Mouse (Mus musculus) heart, embryonic 16.5 days (tissue): ENCODE data around the gene Pofut1. TPM values are rescaled to one million over a fixed set of nuclear protein-coding genes. Genes with fewer than 3 reads are reported as not detected.

ENCODE experiments used
- ATAC-seq: fragments of 200-750 bp; cut with Nextera tagmentation; replicated peaks from 2 replicates; pipeline ENCODE4 v1.8.0; 2017; ENCODE audit warnings: moderate number of reproducible peaks; ENCODE audit not compliant: insufficient read depth, low FRiP score; ENCODE audit errors: extremely low read depth
- H3K27ac ChIP-seq: fragments of 300-500 bp; sonication (generic); 2 replicates; pipeline ENCODE4 v1.5.1; 2014; ENCODE audit warnings: mild to moderate bottlenecking, low read length, control low read depth, moderate library complexity
- H3K27me3 ChIP-seq: fragments of 300-500 bp; sonication (generic); 2 replicates; pipeline ENCODE4 v1.6.1; 2014; ENCODE audit warnings: low read length, mixed read lengths; ENCODE audit not compliant: control insufficient read depth, insufficient read depth
- H3K36me3 ChIP-seq: fragments of 300-500 bp; sonication (generic); 2 replicates; pipeline ENCODE4 v1.6.1; 2014; ENCODE audit not compliant: control insufficient read depth, insufficient read depth
- H3K4me1 ChIP-seq: fragments of 300-500 bp; sonication (generic); 2 replicates; pipeline ENCODE4 v1.6.1; 2014; ENCODE audit warnings: low read length, mixed read lengths; ENCODE audit not compliant: control insufficient read depth, insufficient read depth
- H3K4me2 ChIP-seq: fragments of 300-500 bp; sonication (generic); 2 replicates; pipeline ENCODE4 v1.6.1; 2014; ENCODE audit warnings: low read depth, mild to moderate bottlenecking, control low read depth, low read length
- H3K4me3 ChIP-seq: fragments of 300-500 bp; sonication (generic); 2 replicates; pipeline ENCODE4 v1.5.1; 2014; ENCODE audit warnings: mild to moderate bottlenecking, control low read depth, low read length
- H3K9ac ChIP-seq: fragments of 300-500 bp; sonication (generic); 2 replicates; pipeline ENCODE4 v1.6.1; 2014; ENCODE audit warnings: low read length, control low read depth
- H3K9me3 ChIP-seq: fragments of 300-500 bp; sonication (generic); replicated peaks from 2 replicates; pipeline ENCODE4 v1.6.1; 2016; ENCODE audit warnings: low read length; ENCODE audit not compliant: control insufficient read depth
- WGBS: fragments of 180-500 bp; shearing (Covaris S2); extraction: QIAGEN DNeasy Blood & Tissue Kit; methylation state at CpG from one replicate; pipeline ENCODE4 v1.1.7; 2014; 5-methylcytosine and 5-hydroxymethylcytosine counted together
- polyA plus RNA-seq: library from polyadenylated mRNA; unstranded; fragments of >200 nt; fragmentation: Nextera tagmentation; extraction: Ambion mirVana; gene quantifications from 2 replicates; pipeline ENCODE4 v1.2.1, GENCODE M21; 2015

The Pofut1 gene
- polyA plus RNA-seq, 1 experiment from 2014 or later = 4.0 TPM

GRCm38 (mm10) chr2:153310228-153310627, 68.9 kb downstream of the Pofut1 start:
- Histone ChIP-seq H3K9ac (no peak overlapping the region), H3K36me3 (no peaks in the 10 kb centered on the region), H3K4me1 (peaks cover 6% of the 10 kb centered on the region; the same call in 1 of the 2 replicates), H3K4me3 (no peak overlapping the region), H3K27ac (no peak overlapping the region), H3K27me3 (no peaks in the 10 kb centered on the region), H3K9me3 (no peaks in the 10 kb centered on the region), H3K4me2 (no peak overlapping the region)
- WGBS = 66% methylated on average over 6 of the region's 6 CpGs
- ATAC-seq = no peak

- no peak overlapping the region for H3K27ac ChIP-seq
- no peaks in the 10 kb centered on the region for H3K9me3 ChIP-seq
- H3K4me3 ChIP-seq = no peak overlapping the region
- 83% methylated on average over 9 of the region's 9 CpGs for WGBS
- H3K4me1 ChIP-seq = 0 out of 2 replicates have a peak, but pooled peaks cover 3% of the 10 kb centered on the region
- peaks cover 13% of the 10 kb centered on the region for H3K36me3 ChIP-seq
- H3K9ac ChIP-seq = no peak overlapping the region
- no peak overlapping the region for H3K4me2 ChIP-seq
- H3K27me3 ChIP-seq = no peaks in the 10 kb centered on the region
- ATAC-seq = no peak
Measured at GRCm38 (mm10) chr2:153312884-153313283, 71.6 kb downstream of the Pofut1 start.

DNA sequence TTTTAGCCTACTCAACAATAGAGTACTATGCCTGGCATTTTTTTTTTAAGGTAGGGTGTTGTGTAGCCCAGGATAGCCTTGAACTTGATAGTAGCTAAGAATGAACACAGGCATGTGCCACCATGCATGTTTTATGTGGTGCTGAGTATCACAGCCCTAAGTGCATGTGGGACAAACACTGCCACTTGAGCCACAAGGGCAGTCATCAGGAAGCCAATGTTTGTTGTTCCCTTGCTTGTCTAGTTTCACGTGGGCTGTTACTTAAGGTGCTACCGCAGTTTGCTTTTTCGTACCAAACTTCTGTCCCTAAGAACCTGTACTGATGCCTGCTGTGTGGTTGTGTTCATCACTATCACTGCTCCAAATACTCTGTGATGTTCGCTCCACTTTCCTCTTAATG, 77.1 kb downstream of the Pofut1 start:
- WGBS = 88% methylated on average over 4 of the region's 4 CpGs
- Histone ChIP-seq H3K4me2 (no peak overlapping the region), H3K4me1 (no peaks in the 10 kb centered on the region), H3K27ac (peak overlapping the region; percentile 40; the same call in 1 of the 2 replicates), H3K36me3 (peaks cover 44% of the 10 kb centered on the region), H3K4me3 (no peak overlapping the region), H3K27me3 (no peaks in the 10 kb centered on the region), H3K9me3 (no peaks in the 10 kb centered on the region), H3K9ac (no peak overlapping the region)
- ATAC-seq = no peak

DNA sequence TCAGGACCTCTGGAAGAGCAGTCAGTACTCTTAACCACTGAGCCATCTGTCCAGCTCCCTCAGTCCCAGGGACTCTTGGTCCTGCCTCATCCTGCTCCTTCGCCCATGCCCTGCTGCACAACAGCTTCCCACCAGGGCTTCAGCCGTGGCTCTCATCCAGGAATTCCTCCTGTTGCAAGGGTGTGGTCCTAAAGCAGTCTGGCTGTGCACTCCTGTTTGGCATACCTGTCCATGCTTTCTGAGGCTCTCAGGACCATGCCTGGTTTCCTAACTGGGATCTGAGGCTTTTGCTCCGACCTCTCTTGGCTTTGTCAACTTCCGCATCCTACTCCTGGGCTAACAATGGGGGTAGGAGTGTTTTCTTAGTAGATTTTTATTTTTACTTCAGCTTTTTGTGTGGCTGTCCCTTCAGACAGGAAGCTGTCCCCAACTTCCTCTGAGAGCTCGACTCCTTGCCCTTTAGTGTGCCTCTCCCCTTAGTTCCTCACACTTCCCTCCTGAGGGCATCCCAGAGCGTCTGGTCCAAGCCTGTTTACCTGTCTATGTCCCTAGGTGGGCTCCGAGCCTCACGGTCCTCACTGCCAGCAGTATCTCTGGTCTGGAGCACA, 77.8 kb downstream of the Pofut1 start:
- Histone ChIP-seq H3K36me3 (peaks cover 51% of the 10 kb centered on the region), H3K27ac (peak overlapping the region; percentile 67; the same call in 1 of the 2 replicates), H3K9ac (no peak overlapping the region), H3K27me3 (no peaks in the 10 kb centered on the region), H3K4me1 (no peaks in the 10 kb centered on the region), H3K4me2 (no peak overlapping the region), H3K9me3 (no peaks in the 10 kb centered on the region), H3K4me3 (no peak overlapping the region)
- 61% methylated on average over 8 of the region's 8 CpGs for WGBS
- no peak for ATAC-seq

Other genes with a start within 250 kb of the Pofut1 start
- gene Pdrg1, start 226.1 kb upstream of the Pofut1 start, polyA plus RNA-seq = 132 and 146 TPM in 2 replicates
- not detected in 2 replicates for gene Xkr7, start 209.7 kb upstream of the Pofut1 start, polyA plus RNA-seq
- 3.0 and 4.8 TPM in 2 replicates for gene Ccm2l, start 175.6 kb upstream of the Pofut1 start, polyA plus RNA-seq
- 2.9 and 3.1 TPM in 2 replicates for gene Hck, start 133.1 kb upstream of the Pofut1 start, polyA plus RNA-seq
- 63.0 and 65.4 TPM in 2 replicates for gene Tm9sf4, start 80.2 kb upstream of the Pofut1 start, polyA plus RNA-seq
- 6.5 and 7.5 TPM in 2 replicates for gene Tspyl3, start 16.1 kb upstream of the Pofut1 start, polyA plus RNA-seq
- 9.8 and 10.3 TPM in 2 replicates for gene Plagl2, start 107 bp upstream of the Pofut1 start, polyA plus RNA-seq
- 5.4 and 6.2 TPM in 2 replicates for gene Kif3b, start 49.9 kb downstream of the Pofut1 start, polyA plus RNA-seq
- gene Asxl1, start 104.3 kb downstream of the Pofut1 start, polyA plus RNA-seq = 7.4 and 8.7 TPM in 2 replicates